Mouse (Mus musculus) central nervous system, embryonic 11.5 days (tissue): ENCODE measurements around the gene Fank1. TPM values are rescaled to one million over a fixed set of nuclear protein-coding genes. Genes with fewer than 3 reads are reported as not detected.

Source experiments
- polyA plus RNA-seq: library from polyadenylated mRNA; depleted of rRNA; stranded (reverse); fragments of >200 nt; gene quantifications from 2 replicates; pipeline ENCODE4 v1.2.3, GENCODE M21; 2012; rRNA removed

The Fank1 gene
- polyA plus RNA-seq, result 1.1 and 1.6 TPM in 2 replicates

GRCm38 (mm10) chr7:133776626-133776996 lies at the start of gene Fank1:
Gene Fank1, plus strand, starts transcription at chr7:133776861.

GRCm38 (mm10) chr7:133782717-133783435 lies 6.2 kb downstream of the Fank1 start, which contains the start of gene Dhx32:
Gene Dhx32, minus strand, starts transcription at chr7:133782726.

Other genes starting within 250 kb of the Fank1 start
- not detected in 2 replicates for gene Tex36, start 174.7 kb upstream of the Fank1 start, polyA plus RNA-seq
- 30.2 and 36.0 TPM in 2 replicates for gene Edrf1, start 139.3 kb upstream of the Fank1 start, polyA plus RNA-seq
- 0.01 TPM in 1 of 2 replicates, not detected in the other for gene Mmp21, start 96.8 kb upstream of the Fank1 start, polyA plus RNA-seq
- gene Bccip, start 67.5 kb upstream of the Fank1 start, polyA plus RNA-seq, result 132 and 477 TPM in 2 replicates
- 29.0 and 36.8 TPM in 2 replicates for gene Uros, start 66.8 kb upstream of the Fank1 start, polyA plus RNA-seq
- gene Dhx32, start 5.9 kb downstream of the Fank1 start, polyA plus RNA-seq, result 32.1 and 69.1 TPM in 2 replicates